Mouse (Mus musculus) liver, postnatal 0 days (tissue): ENCODE measurements at regions not wholly inside any gene's neighbourhood (a gene's known extent, or its start where the extent isn't known, plus 50 kb on each side); places are given as distances from the start of the nearest gene placed in this dataset.

Experiments used
- CTCF ChIP-seq: sonication (generic); IDR thresholded peaks from 2 replicates; pipeline ENCODE4 v1.5.1; 2016; ENCODE audit warnings: antibody characterized with exemption, low read depth
- EP300 ChIP-seq: IDR thresholded peaks from 2 replicates; pipeline ENCODE4 v1.6.1; 2016; ENCODE audit warnings: antibody characterized with exemption, low read depth, mild to moderate bottlenecking

GRCm38 (mm10) chr6:54754810-54755209 is 61.9 kb upstream of the Znrf2 start:
- TF ChIP-seq CTCF: no peak
- no peak for TF ChIP-seq EP300
